Mouse (Mus musculus) ES-E14 (cell line): ENCODE results near the gene Galns.

Experiments
- CHD2 ChIP-seq: IDR thresholded peaks from 2 replicates; pipeline ENCODE4 v1.6.1; 2014; ENCODE audit warnings: mild to moderate bottlenecking, low read depth, low read length, inconsistent platforms
- HCFC1 ChIP-seq: IDR thresholded peaks from 2 replicates; pipeline ENCODE4 v1.6.1; 2012; ENCODE audit warnings: low read length, inconsistent platforms, borderline replicate concordance; ENCODE audit not compliant: insufficient read depth
- MAFK ChIP-seq: IDR thresholded peaks from 2 replicates; pipeline ENCODE4 v1.6.1; 2014; ENCODE audit warnings: mild to moderate bottlenecking, low read depth, low read length, inconsistent platforms; ENCODE audit not compliant: insufficient read depth
- ZC3H11A ChIP-seq: IDR thresholded peaks from 2 replicates; pipeline ENCODE4 v1.6.1; 2012; ENCODE audit warnings: low read depth, mild to moderate bottlenecking, inconsistent platforms, low read length, borderline replicate concordance
- ZNF384 ChIP-seq: IDR thresholded peaks from 2 replicates; pipeline ENCODE4 v1.6.1; 2012; ENCODE audit warnings: low read depth, low read length, inconsistent platforms

DNA sequence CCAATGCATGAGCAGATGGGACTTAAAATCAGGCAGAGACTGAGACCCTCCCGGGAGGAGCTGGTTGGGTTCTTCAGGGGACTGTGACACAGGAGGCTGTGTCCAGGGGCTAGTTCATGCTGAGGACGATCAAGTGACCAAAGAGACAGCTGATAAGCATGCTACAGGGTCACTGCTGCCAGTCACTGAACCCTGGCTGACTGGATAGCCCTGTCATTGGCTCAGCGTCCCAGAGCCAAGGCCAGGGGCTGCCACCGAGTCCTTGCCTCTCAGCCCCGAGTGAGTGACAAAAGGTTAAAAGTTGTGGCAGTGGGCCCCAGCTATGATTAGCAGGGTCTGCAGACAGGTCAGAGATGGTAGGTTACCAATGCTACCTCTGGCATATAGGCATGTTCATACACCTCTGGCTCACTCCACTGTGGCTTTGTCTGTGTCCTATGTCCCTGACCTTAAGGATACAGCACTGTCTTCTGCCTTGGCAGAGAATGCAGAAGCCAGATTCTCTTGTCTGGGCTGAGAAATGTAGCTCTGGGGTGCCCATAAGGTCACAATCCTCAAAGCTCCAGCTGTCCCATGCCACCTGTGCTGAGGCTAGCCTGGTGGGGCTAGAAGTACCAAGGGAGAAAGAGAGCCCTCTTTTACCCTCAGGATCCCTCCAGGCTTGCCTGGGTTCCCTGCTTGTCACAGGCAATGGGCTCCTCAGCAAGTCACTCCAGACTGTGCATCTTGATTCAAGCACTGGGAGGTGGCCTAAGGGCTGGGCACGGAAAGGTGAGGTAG lies 33.1 kb upstream of the Galns start:
- TF ChIP-seq ZC3H11A = no peak
- TF ChIP-seq CHD2 = no peak
- TF ChIP-seq MAFK = no peak
- TF ChIP-seq ZNF384 = no peak
- no peak for TF ChIP-seq HCFC1
